Mouse (Mus musculus) forebrain, postnatal 0 days (tissue): ENCODE results near the gene Pde4a. TPM values are rescaled to one million over a fixed set of nuclear protein-coding genes. Genes with fewer than 3 reads are reported as not detected.
"Not testable (repeated sequence)": the region's sequence is repeated elsewhere in the genome, so short reads cannot be mapped to it uniquely, and the experiment has no call there.

Source experiments
- ATAC-seq: fragments of 200-750 bp; cut with Nextera tagmentation; 2 replicates; pipeline ENCODE4 v1.8.0; 2017; ENCODE audit warnings: mild to moderate bottlenecking, moderate library complexity
- DNase-seq: peaks from one replicate; pipeline ENCODE4 v3.0.0-alpha.2; 2015
- H3K27ac ChIP-seq: fragments of 300-500 bp; sonication (generic); 2 replicates; pipeline ENCODE4 v1.5.1; 2014; ENCODE audit warnings: low read depth, mild to moderate bottlenecking, antibody characterized with exemption, low read length, moderate library complexity, mixed read lengths
- H3K27me3 ChIP-seq: fragments of 300-500 bp; sonication (generic); 2 replicates; pipeline ENCODE4 v1.6.1; 2014; ENCODE audit warnings: mild to moderate bottlenecking, low read length, mixed read lengths; ENCODE audit not compliant: insufficient read depth
- H3K36me3 ChIP-seq: fragments of 300-500 bp; sonication (generic); 2 replicates; pipeline ENCODE4 v1.6.1; 2014; ENCODE audit warnings: mild to moderate bottlenecking, moderate library complexity; ENCODE audit not compliant: insufficient read depth
- H3K4me1 ChIP-seq: fragments of 300-500 bp; sonication (generic); 2 replicates; pipeline ENCODE4 v1.6.1; 2014; ENCODE audit warnings: antibody characterized with exemption; ENCODE audit not compliant: insufficient read depth
- H3K4me2 ChIP-seq: fragments of 300-500 bp; sonication (generic); 2 replicates; pipeline ENCODE4 v1.6.1; 2014; ENCODE audit warnings: low read depth, mild to moderate bottlenecking, moderate library complexity
- H3K4me3 ChIP-seq: fragments of 300-500 bp; sonication (generic); 2 replicates; pipeline ENCODE4 v1.5.1; 2014; ENCODE audit warnings: low read depth, low read length, mixed read lengths
- H3K9ac ChIP-seq: fragments of 300-500 bp; sonication (generic); 2 replicates; pipeline ENCODE4 v1.6.1; 2014; ENCODE audit warnings: mild to moderate bottlenecking
- H3K9me3 ChIP-seq: fragments of 300-500 bp; sonication (generic); 2 replicates; pipeline ENCODE4 v1.6.1; 2016; ENCODE audit warnings: low read length
- CTCF ChIP-seq: sonication (generic); IDR thresholded peaks from 2 replicates; pipeline ENCODE4 v1.5.1; 2016; ENCODE audit warnings: antibody characterized with exemption, control low read depth, low read depth
- WGBS: fragments of 180-500 bp; shearing (Covaris S2); extraction: QIAGEN DNeasy Blood & Tissue Kit; methylation state at CpG from one replicate; pipeline ENCODE4 v1.1.7; 2014; 5-methylcytosine and 5-hydroxymethylcytosine counted together
- polyA plus RNA-seq: library from polyadenylated mRNA; unstranded; fragments of >200 nt; fragmentation: Nextera tagmentation; extraction: Ambion mirVana; gene quantifications from 2 replicates; pipeline ENCODE4 v1.2.1, GENCODE M21; 2015
- total RNA-seq: library from RNA; depleted of rRNA; stranded (reverse); fragments of >200 nt; gene quantifications from 2 replicates; pipeline ENCODE4 v1.2.3, GENCODE M21; 2014

Pde4a gene
- total and polyA plus RNA-seq, 2 experiments from 2014 or later, result 20.0 to 41.6 TPM

DNA sequence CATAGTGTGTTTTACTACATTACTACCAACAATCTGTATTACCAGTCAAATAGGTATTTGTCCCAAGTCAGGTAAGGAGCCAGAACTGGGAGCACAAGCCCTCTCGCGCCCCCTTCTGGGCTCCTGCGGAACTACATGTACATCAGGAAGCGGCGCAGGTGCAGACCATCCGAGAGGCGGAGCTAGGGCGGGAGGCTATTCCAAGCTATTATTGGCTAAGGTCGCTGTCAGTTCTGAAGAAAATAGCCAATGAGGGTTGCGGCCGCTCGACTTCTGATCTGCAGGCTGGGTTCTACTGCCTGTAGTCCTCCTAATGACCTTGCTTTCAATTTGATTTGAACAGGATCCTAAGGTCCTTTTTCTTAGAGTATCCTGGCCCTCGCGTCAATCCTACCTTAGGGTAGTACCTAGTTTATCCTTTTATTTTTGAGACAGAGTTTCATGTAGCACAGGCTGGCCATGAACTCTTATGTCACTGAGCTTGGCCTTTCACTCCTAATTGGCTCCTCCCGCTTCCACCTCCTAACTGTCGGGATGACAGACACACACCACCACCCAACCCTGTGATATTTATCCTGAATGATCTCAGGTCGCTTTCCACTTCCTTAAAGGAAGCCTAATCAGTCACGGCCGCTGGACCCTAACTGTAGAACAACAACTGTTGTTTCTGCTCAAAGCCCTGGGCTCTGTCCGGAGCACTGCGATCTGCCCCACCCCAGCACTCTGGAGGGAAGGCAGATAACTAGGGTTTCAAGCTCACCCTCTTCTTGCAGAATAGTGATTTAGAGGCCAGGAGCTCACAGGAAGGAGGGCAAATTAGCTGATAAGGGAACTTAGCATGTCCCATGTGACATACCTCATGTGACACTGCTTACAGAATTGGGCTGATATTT lies 55.2 kb downstream of the Pde4a start:
- peaks cover 10% of the 10 kb centered on the region for H3K4me1 ChIP-seq
- 13% methylated on average over 21 of the region's 21 CpGs for WGBS
- peak; percentile 91 for TF ChIP-seq CTCF

DNA sequence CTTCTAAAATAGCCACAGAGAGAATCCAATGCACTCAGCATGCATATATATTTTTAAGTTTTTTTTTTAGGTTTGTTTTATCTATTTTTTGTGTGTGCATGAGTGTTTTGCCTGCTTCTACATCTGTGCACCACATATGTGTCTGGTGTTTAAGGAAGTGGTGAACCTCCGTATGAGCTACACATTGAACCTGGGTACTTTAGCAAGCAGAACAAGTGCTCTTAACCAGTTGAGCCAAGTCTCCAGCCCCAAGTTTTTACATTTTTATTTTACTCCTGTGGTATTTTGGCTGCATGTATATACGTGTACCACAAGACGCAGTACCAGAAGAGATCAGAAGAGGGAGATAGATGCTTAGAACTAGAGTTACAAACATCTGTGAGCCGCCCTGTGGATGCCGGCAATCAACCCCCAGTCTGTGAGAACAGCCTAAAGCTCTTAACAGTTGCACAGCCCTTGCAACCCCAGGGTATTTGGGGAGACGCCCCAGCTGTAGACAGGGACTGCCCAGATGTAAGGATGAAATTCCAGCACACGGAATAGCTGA lies 55.9 kb downstream of the Pde4a start:
- Histone ChIP-seq H3K27me3 (no peaks in the 10 kb centered on the region), H3K27ac (no peak overlapping the region), H3K9me3 (no peaks in the 10 kb centered on the region), H3K36me3 (no peaks in the 10 kb centered on the region), H3K4me3 (no peak overlapping the region), H3K4me1 (peaks cover 8% of the 10 kb centered on the region), H3K4me2 (no peak overlapping the region), H3K9ac (no peak overlapping the region)
- peak; percentile 63 for TF ChIP-seq CTCF
- peak; percentile 75 for DNase-seq
- ATAC-seq, result peak; percentile 42
- WGBS, result 13% methylated on average over 7 of the region's 7 CpGs

More for the DNA sequence above, 55.2 kb downstream of the Pde4a start:
- Histone ChIP-seq H3K27ac (no peak overlapping the region), H3K27me3 (no peaks in the 10 kb centered on the region), H3K9ac (no peak overlapping the region), H3K4me2 (peak overlapping the region; percentile 45), H3K36me3 (no peaks in the 10 kb centered on the region), H3K9me3 (no peaks in the 10 kb centered on the region), H3K4me3 (peak overlapping the region; percentile 26)
- DNase-seq, result peak; percentile 93
- ATAC-seq, result peak; percentile 93

- not testable (repeated sequence) for DNase-seq, H3K4me1 ChIP-seq
- 98% methylated on average over 2 of the region's 2 CpGs for WGBS
Measured at GRCm38 (mm10) chr9:21223490-21223889, 58.0 kb downstream of the Pde4a start.

GRCm38 (mm10) chr9:21223906-21224305 lies 58.4 kb downstream of the Pde4a start:
- H3K9ac ChIP-seq, result no peak overlapping the region
- ATAC-seq (no peak), DNase-seq (no peak)
- no peak overlapping the region for H3K27ac ChIP-seq
- no peaks in the 10 kb centered on the region for H3K27me3 ChIP-seq
- TF ChIP-seq CTCF, result no peak
- 94% methylated on average over 6 of the region's 6 CpGs for WGBS
- H3K4me3 ChIP-seq, result no peak overlapping the region
- H3K9me3 ChIP-seq, result no peaks in the 10 kb centered on the region
- H3K4me2 ChIP-seq, result no peak overlapping the region
- H3K4me1 ChIP-seq, result peaks cover 6% of the 10 kb centered on the region
- no peaks in the 10 kb centered on the region; the same call in 1 of the 2 replicates for H3K36me3 ChIP-seq

More at GRCm38 (mm10) chr9:21223490-21223889, 58.0 kb downstream of the Pde4a start:
- H3K27me3 ChIP-seq, H3K4me3 ChIP-seq, H3K9me3 ChIP-seq, H3K36me3 ChIP-seq, H3K27ac ChIP-seq, ATAC-seq, H3K4me2 ChIP-seq, H3K9ac ChIP-seq: not testable (repeated sequence)

DNA sequence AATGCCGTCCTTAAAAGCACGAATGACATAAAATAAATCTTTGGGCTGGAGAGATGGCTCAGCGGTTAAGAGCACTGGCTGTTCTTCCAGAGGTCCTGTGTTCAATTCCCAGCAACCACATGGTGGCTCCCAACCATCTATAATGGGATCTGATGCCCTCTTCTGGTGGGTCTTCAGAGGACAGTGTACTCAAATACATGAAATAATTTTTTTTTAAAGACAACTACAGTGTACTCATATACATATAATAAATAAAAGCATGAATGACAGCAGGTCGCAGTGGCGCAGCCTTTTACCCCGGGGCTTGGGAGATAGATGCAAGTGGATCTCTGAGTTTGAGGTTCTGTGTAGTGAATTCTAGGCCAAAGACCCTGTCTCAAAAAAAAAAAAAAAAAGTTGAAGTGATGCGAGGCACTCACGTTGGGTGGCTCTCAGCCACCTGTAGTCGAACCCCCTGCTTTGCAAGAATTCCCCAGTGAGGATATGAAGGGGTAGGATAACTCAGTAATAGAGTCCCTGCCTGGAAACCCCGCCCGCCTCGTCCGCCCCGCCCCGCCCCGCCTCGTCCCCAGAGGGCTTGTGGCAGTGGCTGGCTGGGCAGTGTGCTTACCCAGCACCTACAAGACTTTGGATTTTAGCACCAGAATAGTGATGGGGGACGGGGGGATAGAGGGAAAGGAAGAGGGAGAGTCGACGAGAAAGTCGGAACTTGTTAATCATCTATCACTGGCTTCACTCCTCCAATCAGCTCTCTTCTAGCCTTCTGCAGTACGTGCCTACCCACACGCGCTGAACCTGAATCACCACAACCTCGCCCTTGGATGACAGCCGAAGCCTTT lies 59.3 kb downstream of the Pde4a start:
- DNase-seq (no peak), ATAC-seq (no peak)
- Histone ChIP-seq H3K4me3 (no peak overlapping the region; the same call in 1 of the 2 replicates), H3K4me1 (peaks cover 6% of the 10 kb centered on the region), H3K9me3 (no peaks in the 10 kb centered on the region), H3K9ac (0 out of 2 replicates have a peak overlapping the region, but pooled peaks have one; percentile 3), H3K36me3 (peaks cover 6% of the 10 kb centered on the region), H3K4me2 (peak overlapping the region; percentile 27), H3K27me3 (no peaks in the 10 kb centered on the region), H3K27ac (no peak overlapping the region)
- no peak for TF ChIP-seq CTCF
- WGBS, result 27% methylated on average over 26 of the region's 26 CpGs

GRCm38 (mm10) chr9:21225415-21225758 lies 59.9 kb downstream of the Pde4a start:
- no peak for ATAC-seq
- no peak overlapping the region for H3K4me3 ChIP-seq

More at GRCm38 (mm10) chr9:21225415-21225758, 59.9 kb downstream of the Pde4a start:
- Histone ChIP-seq H3K4me1 (peaks cover 6% of the 10 kb centered on the region), H3K9me3 (no peaks in the 10 kb centered on the region), H3K9ac (0 out of 2 replicates have a peak overlapping the region, but pooled peaks have one; percentile 3), H3K4me2 (peak overlapping the region; percentile 27), H3K36me3 (peaks cover 12% of the 10 kb centered on the region), H3K27ac (no peak overlapping the region), H3K27me3 (no peaks in the 10 kb centered on the region)
- DNase-seq, result no peak
- WGBS, result 23% methylated on average over 7 of the region's 7 CpGs
- TF ChIP-seq CTCF, result no peak
